Mouse (Mus musculus) heart, embryonic 11.5 days (tissue): ENCODE results near the gene Zfp46. TPM values are rescaled to one million over a fixed set of nuclear protein-coding genes. Genes with fewer than 3 reads are reported as not detected.
A peak's percentile ranks its signal among the peaks of the same experiment; 100 is the strongest.

Experiments used
- ATAC-seq: fragments of 200-750 bp; cut with Nextera tagmentation; replicated peaks from 2 replicates; pipeline ENCODE4 v1.8.0; 2017; ENCODE audit warnings: moderate library complexity; ENCODE audit not compliant: insufficient number of reproducible peaks, low FRiP score, low TSS enrichment
- H3K27ac ChIP-seq: fragments of 300-500 bp; sonication (generic); 2 replicates; pipeline ENCODE4 v1.5.1; 2014; ENCODE audit warnings: mild to moderate bottlenecking, low read depth, low read length
- H3K27me3 ChIP-seq: fragments of 300-500 bp; sonication (generic); 2 replicates; pipeline ENCODE4 v1.6.1; 2014; ENCODE audit warnings: mild to moderate bottlenecking, low read length, mixed read lengths; ENCODE audit not compliant: control insufficient read depth, insufficient read depth
- H3K36me3 ChIP-seq: fragments of 300-500 bp; sonication (generic); 2 replicates; pipeline ENCODE4 v1.6.1; 2014; ENCODE audit warnings: mild to moderate bottlenecking, low read length, moderate library complexity, mixed read lengths; ENCODE audit not compliant: control insufficient read depth, insufficient read depth
- H3K4me1 ChIP-seq: fragments of 300-500 bp; sonication (generic); 2 replicates; pipeline ENCODE4 v1.6.1; 2014; ENCODE audit warnings: low read length; ENCODE audit not compliant: control insufficient read depth, insufficient read depth
- H3K4me2 ChIP-seq: fragments of 300-500 bp; sonication (generic); 2 replicates; pipeline ENCODE4 v1.6.1; 2014; ENCODE audit warnings: mild to moderate bottlenecking, moderate library complexity
- H3K4me3 ChIP-seq: fragments of 300-500 bp; sonication (generic); 2 replicates; pipeline ENCODE4 v1.5.1; 2014; ENCODE audit warnings: low read depth, low read length
- H3K9ac ChIP-seq: fragments of 300-500 bp; sonication (generic); 2 replicates; pipeline ENCODE4 v1.6.1; 2014; ENCODE audit warnings: mild to moderate bottlenecking, low read depth, low read length, moderate library complexity
- H3K9me3 ChIP-seq: fragments of 300-500 bp; sonication (generic); replicated peaks from 2 replicates; pipeline ENCODE4 v1.6.1; 2016; ENCODE audit warnings: low read length; ENCODE audit not compliant: control insufficient read depth
- WGBS: fragments of 180-500 bp; shearing (Covaris S2); extraction: QIAGEN DNeasy Blood & Tissue Kit; methylation state at CpG from one replicate; pipeline ENCODE4 v1.1.7; 2014; ENCODE audit not compliant: insufficient replicate concordance; 5-methylcytosine and 5-hydroxymethylcytosine counted together
- polyA plus RNA-seq: library from polyadenylated mRNA; unstranded; fragments of >200 nt; fragmentation: Nextera tagmentation; extraction: Ambion mirVana; gene quantifications from 2 replicates; pipeline ENCODE4 v1.2.1, GENCODE M21; 2014

Gene Zfp46
- polyA plus RNA-seq, 1 experiment from 2014 or later: 18.4 TPM

GRCm38 (mm10) chr4:136245681-136246080, 38.8 kb upstream of the Zfp46 start:
- no peak for ATAC-seq
- Histone ChIP-seq H3K36me3 (no peaks in the 10 kb centered on the region), H3K27ac (no peak overlapping the region), H3K27me3 (peaks cover 39% of the 10 kb centered on the region), H3K4me2 (peak overlapping the region; percentile 14; the same call in 1 of the 2 replicates), H3K4me3 (no peak overlapping the region), H3K9me3 (no peaks in the 10 kb centered on the region), H3K9ac (no peak overlapping the region), H3K4me1 (peaks cover 13% of the 10 kb centered on the region; the same call in 1 of the 2 replicates)
- 39% methylated on average over 5 of the region's 5 CpGs for whole genome bisulfite sequencing

GRCm38 (mm10) chr4:136246568-136246969, 37.9 kb upstream of the Zfp46 start:
- Histone ChIP-seq H3K27ac (peak overlapping the region; percentile 74), H3K4me3 (peak overlapping the region; percentile 46), H3K36me3 (no peaks in the 10 kb centered on the region), H3K9me3 (no peaks in the 10 kb centered on the region), H3K4me2 (peak overlapping the region; percentile 66), H3K9ac (peak overlapping the region; percentile 69; the same call in 1 of the 2 replicates), H3K27me3 (peaks cover 39% of the 10 kb centered on the region), H3K4me1 (peaks cover 13% of the 10 kb centered on the region; the same call in 1 of the 2 replicates)
- no peak for ATAC-seq
- 3% methylated on average over 12 of the region's 12 CpGs for WGBS

- peak overlapping the region; percentile 46 for H3K4me3 ChIP-seq
- no peak for ATAC-seq
- H3K9me3 ChIP-seq: no peaks in the 10 kb centered on the region
- H3K9ac ChIP-seq: peak overlapping the region; percentile 69
- peak overlapping the region; percentile 74 for H3K27ac ChIP-seq
- H3K4me1 ChIP-seq: peaks cover 13% of the 10 kb centered on the region; the same call in 1 of the 2 replicates
- under 1% methylated on average over 14 of the region's 14 CpGs for WGBS
- no peaks in the 10 kb centered on the region for H3K36me3 ChIP-seq
- H3K27me3 ChIP-seq: peaks cover 39% of the 10 kb centered on the region
- peak overlapping the region; percentile 66 for H3K4me2 ChIP-seq
Measured at GRCm38 (mm10) chr4:136247386-136247728, 37.1 kb upstream of the Zfp46 start.

GRCm38 (mm10) chr4:136247729-136248463, 36.6 kb upstream of the Zfp46 start, which contains the start of gene Tcea3:
Gene Tcea3 (plus strand): TSS chr4:136247729.
- Histone ChIP-seq H3K4me1 (peaks cover 13% of the 10 kb centered on the region; the same call in 1 of the 2 replicates), H3K9me3 (no peaks in the 10 kb centered on the region), H3K36me3 (no peaks in the 10 kb centered on the region), H3K27ac (peak within 1 kb of the TSS; percentile 74), H3K27me3 (peaks cover 37% of the 10 kb centered on the region), H3K9ac (peak within 1 kb of the TSS; percentile 69), H3K4me3 (peak within 1 kb of the TSS; percentile 46), H3K4me2 (peak within 1 kb of the TSS; percentile 66)
- under 1% methylated on average over 46 of the region's 46 CpGs for WGBS
- ATAC-seq: peak; percentile 43; the same call in 1 of the 2 replicates

GRCm38 (mm10) chr4:136248464-136249331, 35.8 kb upstream of the Zfp46 start:
- Histone ChIP-seq H3K27me3 (peaks cover 31% of the 10 kb centered on the region), H3K36me3 (no peaks in the 10 kb centered on the region), H3K9ac (peak overlapping the region; percentile 69), H3K27ac (0 out of 2 replicates have a peak overlapping the region, but pooled peaks have one; percentile 22), H3K4me1 (peaks cover 13% of the 10 kb centered on the region; the same call in 1 of the 2 replicates), H3K4me3 (peak overlapping the region; percentile 46), H3K9me3 (no peaks in the 10 kb centered on the region), H3K4me2 (peak overlapping the region; percentile 66)
- under 1% methylated on average over 36 of the region's 37 CpGs for WGBS
- ATAC-seq: no peak

- Histone ChIP-seq H3K27me3 (peaks cover 30% of the 10 kb centered on the region), H3K4me3 (peak overlapping the region; percentile 46), H3K9ac (no peak overlapping the region), H3K4me2 (peak overlapping the region; percentile 66), H3K27ac (no peak overlapping the region), H3K9me3 (no peaks in the 10 kb centered on the region), H3K4me1 (peaks cover 13% of the 10 kb centered on the region; the same call in 1 of the 2 replicates), H3K36me3 (no peaks in the 10 kb centered on the region)
- WGBS: 5% methylated on average over 11 of the region's 11 CpGs
- no peak for ATAC-seq
Measured at GRCm38 (mm10) chr4:136249332-136249647, 35.2 kb upstream of the Zfp46 start.

- Histone ChIP-seq H3K27me3 (peaks cover 30% of the 10 kb centered on the region), H3K4me3 (no peak overlapping the region), H3K9ac (0 out of 2 replicates have a peak overlapping the region, but pooled peaks have one; percentile 11), H3K4me2 (no peak overlapping the region), H3K27ac (no peak overlapping the region; the same call in 1 of the 2 replicates), H3K36me3 (no peaks in the 10 kb centered on the region), H3K9me3 (no peaks in the 10 kb centered on the region), H3K4me1 (peaks cover 13% of the 10 kb centered on the region; the same call in 1 of the 2 replicates)
- WGBS: 34% methylated on average over 9 of the region's 9 CpGs
- no peak for ATAC-seq
Measured at GRCm38 (mm10) chr4:136249780-136250179, 34.7 kb upstream of the Zfp46 start.

- no peak overlapping the region for H3K9ac ChIP-seq
- H3K27me3 ChIP-seq: no peaks in the 10 kb centered on the region
- H3K36me3 ChIP-seq: no peaks in the 10 kb centered on the region
- no peak overlapping the region for H3K4me3 ChIP-seq
- H3K27ac ChIP-seq: no peak overlapping the region
- H3K4me2 ChIP-seq: no peak overlapping the region
- ATAC-seq: no peak
- H3K4me1 ChIP-seq: no peaks in the 10 kb centered on the region
- 34% methylated on average over 6 of the region's 6 CpGs for WGBS
- no peaks in the 10 kb centered on the region for H3K9me3 ChIP-seq
Measured at GRCm38 (mm10) chr4:136255919-136256318, 28.6 kb upstream of the Zfp46 start.
